Mouse (Mus musculus): Measurements from ENCODE around the gene Hnrnpl. TPM values are rescaled to one million over a fixed set of nuclear protein-coding genes. Genes with fewer than 3 reads are reported as not detected.

The Hnrnpl gene
- polyA plus RNA-seq, 1 experiment from 2014 or later, result 142 TPM

DNA sequence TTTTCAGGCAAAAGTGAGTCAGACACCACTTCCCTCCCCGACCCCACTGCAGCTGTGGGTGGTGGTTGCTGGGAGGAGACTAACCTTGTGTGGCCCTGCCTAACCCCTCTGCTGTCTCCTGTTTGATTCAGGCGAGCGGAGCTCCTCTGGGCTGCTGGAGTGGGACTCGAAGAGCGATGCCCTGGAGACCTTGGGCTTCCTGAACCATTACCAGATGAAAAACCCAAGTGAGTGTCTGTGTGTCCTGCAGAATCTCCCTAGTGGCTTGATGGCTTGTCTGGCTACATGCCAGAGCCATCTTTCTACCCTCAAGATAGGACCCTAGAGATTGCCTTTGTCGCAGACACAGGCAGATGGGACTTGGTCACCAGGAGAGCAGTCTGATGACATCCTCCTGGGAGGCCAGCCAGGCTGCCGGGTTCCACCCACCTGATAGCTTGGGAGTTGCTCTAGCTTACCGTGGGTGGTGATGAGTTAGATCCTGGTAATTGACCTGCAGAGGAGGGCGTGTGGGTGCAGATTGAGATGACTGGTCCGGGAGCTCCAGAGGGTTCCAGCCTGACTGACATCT is 13.0 kb downstream of the Hnrnpl start:
- no peaks in the 10 kb centered on the region for H3K27me3 ChIP-seq (replicated peaks; ENCODE audit: control insufficient read depth, insufficient read depth, low read length)
- no peak overlapping the region for H3K4me3 ChIP-seq (ENCODE audit: low read length)
- WGBS, result 67% methylated on average over 10 of the region's 10 CpGs
- no peak overlapping the region for H3K9ac ChIP-seq (ENCODE audit: low read depth, low read length)
- no peaks in the 10 kb centered on the region for H3K9me3 ChIP-seq (ENCODE audit: control insufficient read depth, low read length)
- H3K27ac ChIP-seq (ENCODE audit: low read length), result peak overlapping the region; percentile 10; the same call in 1 of the 2 replicates
- ATAC-seq, result no peak
- H3K4me2 ChIP-seq (ENCODE audit: low read depth, low read length), result no peak overlapping the region
- H3K4me1 ChIP-seq (ENCODE audit: control insufficient read depth, insufficient read depth, low read length), result peaks cover 66% of the 10 kb centered on the region
- H3K36me3 ChIP-seq (ENCODE audit: control insufficient read depth, insufficient read depth, low read length), result peaks cover 43% of the 10 kb centered on the region

DNA sequence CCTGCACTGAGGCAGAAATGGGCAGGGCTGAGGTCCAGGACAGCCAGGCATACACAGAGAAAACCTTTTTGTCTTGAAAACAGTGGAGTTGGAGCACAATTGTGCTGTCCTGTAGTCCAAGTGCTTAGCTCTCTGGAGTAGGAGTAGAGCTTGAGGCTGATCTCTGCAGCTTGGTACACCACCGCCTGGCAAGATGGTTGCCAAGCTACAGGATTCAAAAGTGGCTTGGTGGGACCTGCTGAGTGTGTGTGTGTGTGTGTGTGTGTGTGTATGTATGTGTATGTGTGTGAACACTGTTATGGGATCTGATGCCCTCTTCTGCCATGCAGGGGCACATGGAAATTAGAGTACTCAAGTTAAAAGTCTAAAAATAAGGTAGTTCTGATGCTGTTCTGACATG is 14.2 kb downstream of the Hnrnpl start:
- H3K9me3 ChIP-seq (ENCODE audit: control insufficient read depth, low read length), result no peaks in the 10 kb centered on the region
- ATAC-seq, result no peak
- no peak overlapping the region for H3K4me3 ChIP-seq (ENCODE audit: low read length)
- 81% methylated on average over 1 of the region's 1 CpGs for WGBS
- H3K4me1 ChIP-seq (ENCODE audit: control insufficient read depth, insufficient read depth, low read length), result peaks cover 59% of the 10 kb centered on the region
- no peak overlapping the region for H3K9ac ChIP-seq (ENCODE audit: low read depth, low read length)
- peaks cover 33% of the 10 kb centered on the region for H3K36me3 ChIP-seq (ENCODE audit: control insufficient read depth, insufficient read depth, low read length)
- no peak overlapping the region for H3K4me2 ChIP-seq (ENCODE audit: low read depth, low read length)
- H3K27ac ChIP-seq (ENCODE audit: low read length), result peak overlapping the region; percentile 20
- no peaks in the 10 kb centered on the region for H3K27me3 ChIP-seq (replicated peaks; ENCODE audit: control insufficient read depth, insufficient read depth, low read length)

DNA sequence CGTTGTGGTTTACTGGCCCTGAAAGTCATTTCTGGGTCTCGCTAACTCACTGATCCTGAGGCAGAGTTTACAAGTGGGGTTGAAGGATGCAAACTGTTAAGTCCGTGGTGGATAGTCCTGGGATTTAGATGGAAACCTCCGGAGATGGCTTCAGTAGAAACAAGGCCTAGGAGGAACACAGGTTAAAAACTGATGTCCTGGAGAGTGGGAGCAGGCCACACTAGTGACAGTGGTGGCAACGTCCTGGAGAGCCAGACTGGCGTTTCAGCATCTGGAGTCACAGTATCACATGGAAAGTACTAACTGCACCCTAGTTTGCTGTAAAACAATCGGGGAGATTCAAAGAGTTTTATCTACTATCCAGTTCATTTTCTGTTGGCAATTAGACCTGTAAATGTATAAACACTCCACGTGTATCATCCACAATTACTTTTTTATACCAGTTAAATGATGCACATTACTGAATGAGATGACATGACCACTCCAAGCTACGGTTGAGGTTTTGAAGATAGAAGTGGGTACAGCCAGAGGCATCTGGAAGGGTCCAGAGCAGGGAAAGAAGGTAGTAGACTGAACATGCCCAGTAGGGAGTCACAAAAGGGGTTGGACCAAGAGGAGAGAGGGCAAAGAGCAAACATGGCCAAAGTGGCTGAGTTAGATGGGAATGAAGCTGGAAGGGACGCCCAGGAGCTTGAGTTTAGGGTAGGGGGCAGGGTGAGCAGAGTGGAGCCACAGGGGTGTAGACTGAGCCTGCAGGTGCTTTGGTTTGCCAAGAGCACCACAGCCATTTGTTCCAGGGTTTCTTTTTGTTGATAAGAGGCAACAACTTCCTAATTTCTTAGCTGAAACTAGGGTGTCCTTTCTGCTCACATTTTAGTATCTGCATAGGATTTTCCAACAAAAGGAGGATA is 14.9 kb downstream of the Hnrnpl start:
- no peak overlapping the region for H3K4me3 ChIP-seq (ENCODE audit: low read length)
- peaks cover 29% of the 10 kb centered on the region for H3K36me3 ChIP-seq (ENCODE audit: control insufficient read depth, insufficient read depth, low read length)
- no peaks in the 10 kb centered on the region for H3K27me3 ChIP-seq (replicated peaks; ENCODE audit: control insufficient read depth, insufficient read depth, low read length)
- no peak overlapping the region; the same call in 1 of the 2 replicates for H3K9ac ChIP-seq (ENCODE audit: low read depth, low read length)
- H3K4me2 ChIP-seq (ENCODE audit: low read depth, low read length), result no peak overlapping the region
- H3K9me3 ChIP-seq (ENCODE audit: control insufficient read depth, low read length), result no peaks in the 10 kb centered on the region
- peaks cover 61% of the 10 kb centered on the region for H3K4me1 ChIP-seq (ENCODE audit: control insufficient read depth, insufficient read depth, low read length)
- no peak for ATAC-seq
- 45% methylated on average over 10 of the region's 10 CpGs for WGBS
- peak overlapping the region; percentile 96 for H3K27ac ChIP-seq (ENCODE audit: low read length)

DNA sequence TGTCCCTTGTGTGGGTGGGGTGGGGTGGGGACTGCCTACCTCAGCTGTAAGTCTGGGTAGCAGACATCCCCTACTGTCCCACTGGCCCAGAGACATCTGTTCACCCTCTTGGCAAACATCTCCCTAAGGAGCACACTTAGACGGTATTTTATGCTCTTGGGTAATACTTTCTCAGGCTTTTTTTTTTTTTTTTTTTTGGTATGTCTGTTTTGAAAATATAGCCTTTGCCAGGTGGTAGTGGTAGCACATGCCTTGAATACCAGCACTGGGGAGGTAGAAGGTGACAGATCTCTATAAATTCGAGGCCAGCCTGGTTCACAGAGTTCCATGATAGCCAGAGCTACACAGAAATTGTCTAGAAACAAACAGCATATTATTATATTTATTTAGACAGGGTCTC is 15.6 kb downstream of the Hnrnpl start:
- peak overlapping the region; percentile 96 for H3K27ac ChIP-seq (ENCODE audit: low read length)

DNA sequence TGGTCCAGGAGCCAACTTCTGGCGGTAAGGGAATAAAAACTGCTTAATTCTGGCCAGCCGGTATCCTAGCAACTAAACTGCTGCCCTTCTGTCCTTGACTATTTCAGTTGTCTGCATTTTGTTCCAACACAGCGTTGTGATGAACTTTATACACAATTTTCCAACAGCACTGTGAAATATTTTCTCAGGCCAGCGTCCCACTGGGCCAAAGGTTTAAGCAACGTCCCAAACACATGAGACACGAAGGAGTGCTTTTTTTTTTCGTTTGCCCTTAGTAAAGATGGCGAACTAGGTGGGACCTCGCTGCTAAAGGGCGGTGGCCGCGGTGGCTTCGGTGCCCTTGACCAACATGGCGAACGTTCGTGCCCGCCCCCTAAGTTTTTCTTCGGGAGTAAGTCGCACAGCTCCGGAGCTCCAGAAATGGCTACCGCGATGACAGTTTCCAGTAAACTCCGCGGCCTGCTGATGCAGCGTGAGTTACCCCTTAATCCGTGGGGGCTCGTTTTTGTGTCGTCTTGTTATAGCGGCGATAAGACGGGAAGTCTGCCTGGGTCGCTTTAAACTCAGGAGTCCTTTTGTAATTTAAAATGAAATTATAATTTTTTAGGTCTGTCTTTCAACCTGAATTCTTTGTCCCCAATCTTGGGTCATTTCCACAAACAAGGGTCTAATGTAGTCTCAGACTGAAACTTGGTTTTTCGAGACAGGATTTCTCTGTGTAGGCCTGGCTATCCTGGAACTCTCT is 16.8 kb downstream of the Hnrnpl start, which contains the start of gene Ech1:
Gene Ech1, plus strand, starts transcription at position 277 of the 745 bp plus-strand sequence.
- Histone ChIP-seq H3K36me3 (ENCODE audit: control insufficient read depth, insufficient read depth, low read length) (peaks cover 25% of the 10 kb centered on the region), H3K27ac (ENCODE audit: low read length) (peak within 1 kb of the TSS; percentile 96), H3K9ac (ENCODE audit: low read depth, low read length) (peak within 1 kb of the TSS; percentile 75), H3K27me3 (replicated peaks; ENCODE audit: control insufficient read depth, insufficient read depth, low read length) (no peaks in the 10 kb centered on the region), H3K4me3 (ENCODE audit: low read length) (peak within 1 kb of the TSS; percentile 57), H3K4me2 (ENCODE audit: low read depth, low read length) (peak within 1 kb of the TSS; percentile 73), H3K4me1 (ENCODE audit: control insufficient read depth, insufficient read depth, low read length) (peaks cover 49% of the 10 kb centered on the region), H3K9me3 (ENCODE audit: control insufficient read depth, low read length) (no peaks in the 10 kb centered on the region)
- 2% methylated on average over 33 of the region's 33 CpGs for WGBS
- peak; percentile 81 for ATAC-seq

More for the DNA sequence above, 15.6 kb downstream of the Hnrnpl start:
- H3K36me3 ChIP-seq (ENCODE audit: control insufficient read depth, insufficient read depth, low read length), result peaks cover 22% of the 10 kb centered on the region
- no peaks in the 10 kb centered on the region for H3K9me3 ChIP-seq (ENCODE audit: control insufficient read depth, low read length)
- WGBS, result 47% methylated on average over 2 of the region's 2 CpGs
- no peak overlapping the region for H3K9ac ChIP-seq (ENCODE audit: low read depth, low read length)
- H3K27me3 ChIP-seq (replicated peaks; ENCODE audit: control insufficient read depth, insufficient read depth, low read length), result no peaks in the 10 kb centered on the region
- no peak for ATAC-seq
- H3K4me1 ChIP-seq (ENCODE audit: control insufficient read depth, insufficient read depth, low read length), result peaks cover 55% of the 10 kb centered on the region
- H3K4me3 ChIP-seq (ENCODE audit: low read length), result no peak overlapping the region
- H3K4me2 ChIP-seq (ENCODE audit: low read depth, low read length), result no peak overlapping the region

DNA sequence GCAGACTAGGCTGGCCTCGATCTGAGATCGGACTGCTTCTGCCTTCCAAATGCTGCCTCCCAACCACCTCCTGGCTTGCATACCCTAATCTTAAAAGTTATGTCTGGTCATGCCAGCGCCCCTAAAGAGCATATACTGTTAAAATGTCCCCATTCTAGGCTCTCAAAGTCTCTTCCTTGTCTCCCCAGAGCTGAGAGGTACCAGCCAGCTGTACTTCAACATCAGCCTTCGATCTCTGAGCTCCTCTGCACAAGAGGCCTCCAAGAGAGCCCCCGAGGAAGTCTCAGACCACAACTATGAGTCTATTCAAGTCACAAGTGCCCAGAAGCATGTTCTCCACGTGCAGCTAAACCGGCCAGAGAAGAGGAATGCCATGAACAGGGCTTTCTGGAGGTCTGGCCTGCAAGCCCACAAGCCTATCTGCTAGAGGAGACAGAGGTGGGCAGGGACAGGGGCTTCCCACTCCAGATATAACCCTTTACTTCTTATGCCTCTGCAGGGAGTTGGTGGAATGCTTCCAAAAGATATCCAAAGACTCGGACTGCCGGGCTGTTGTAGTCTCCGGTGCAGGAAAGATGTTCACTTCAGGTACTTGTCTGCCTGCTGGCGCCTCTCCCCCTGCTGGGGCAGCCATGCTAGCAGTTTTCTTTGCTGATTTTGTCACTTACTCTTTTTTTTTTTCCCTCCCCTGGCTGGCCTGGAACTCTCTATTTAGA is 17.5 kb downstream of the Hnrnpl start:
- Histone ChIP-seq H3K4me3 (ENCODE audit: low read length) (peak overlapping the region; percentile 57), H3K9ac (ENCODE audit: low read depth, low read length) (peak overlapping the region; percentile 75), H3K36me3 (ENCODE audit: control insufficient read depth, insufficient read depth, low read length) (peaks cover 23% of the 10 kb centered on the region), H3K9me3 (ENCODE audit: control insufficient read depth, low read length) (no peaks in the 10 kb centered on the region), H3K27ac (ENCODE audit: low read length) (peak overlapping the region; percentile 92), H3K27me3 (replicated peaks; ENCODE audit: control insufficient read depth, insufficient read depth, low read length) (no peaks in the 10 kb centered on the region), H3K4me1 (ENCODE audit: control insufficient read depth, insufficient read depth, low read length) (peaks cover 47% of the 10 kb centered on the region), H3K4me2 (ENCODE audit: low read depth, low read length) (peak overlapping the region; percentile 73)
- no peak for ATAC-seq
- 50% methylated on average over 11 of the region's 11 CpGs for WGBS

DNA sequence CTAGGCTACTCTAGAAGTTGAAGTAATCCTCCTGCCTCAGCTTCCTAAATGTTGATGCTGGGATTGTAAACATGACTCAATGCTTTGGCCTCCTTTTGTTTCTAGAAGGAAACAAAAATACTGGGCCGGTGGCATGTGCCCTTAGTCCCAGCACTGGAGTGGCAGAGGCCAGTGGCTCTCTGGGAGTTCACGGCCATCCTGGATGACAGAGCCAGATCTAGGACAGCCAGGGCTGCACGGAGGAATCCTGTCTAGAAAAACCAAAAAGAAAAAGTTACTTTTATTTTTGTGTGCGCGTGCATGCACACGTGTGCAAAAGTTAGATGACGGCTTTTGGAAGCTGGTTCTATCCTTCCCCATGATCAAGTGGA is 18.0 kb downstream of the Hnrnpl start:
- Histone ChIP-seq H3K9ac (ENCODE audit: low read depth, low read length) (peak overlapping the region; percentile 75), H3K4me3 (ENCODE audit: low read length) (no peak overlapping the region; the same call in 1 of the 2 replicates), H3K4me1 (ENCODE audit: control insufficient read depth, insufficient read depth, low read length) (peaks cover 47% of the 10 kb centered on the region), H3K9me3 (ENCODE audit: control insufficient read depth, low read length) (no peaks in the 10 kb centered on the region), H3K27ac (ENCODE audit: low read length) (peak overlapping the region; percentile 92), H3K27me3 (replicated peaks; ENCODE audit: control insufficient read depth, insufficient read depth, low read length) (no peaks in the 10 kb centered on the region), H3K36me3 (ENCODE audit: control insufficient read depth, insufficient read depth, low read length) (peaks cover 19% of the 10 kb centered on the region), H3K4me2 (ENCODE audit: low read depth, low read length) (peak overlapping the region; percentile 73)
- ATAC-seq, result no peak
- 91% methylated on average over 7 of the region's 7 CpGs for WGBS

DNA sequence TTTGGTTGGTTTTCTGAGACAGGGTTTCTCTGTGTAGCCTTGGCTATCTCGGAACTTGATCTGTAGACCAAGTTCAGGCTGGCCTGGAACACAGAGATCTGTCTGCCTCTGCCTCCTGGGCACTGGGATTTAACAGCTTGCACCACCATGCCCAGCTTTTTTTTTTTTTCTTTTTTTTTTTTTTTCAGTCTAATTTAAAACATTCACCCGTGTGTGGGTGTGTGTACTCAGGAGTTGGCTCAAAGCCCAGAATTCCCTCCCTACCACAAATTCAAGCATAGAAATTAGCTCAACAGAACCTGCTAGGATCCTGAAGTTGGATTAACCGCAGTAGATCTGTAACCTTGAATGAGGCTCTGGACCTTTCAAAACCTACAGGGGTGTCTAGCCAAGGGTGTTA is 19.0 kb downstream of the Hnrnpl start:
- peaks cover 42% of the 10 kb centered on the region for H3K4me1 ChIP-seq (ENCODE audit: control insufficient read depth, insufficient read depth, low read length)
- no peak for ATAC-seq
- H3K9ac ChIP-seq (ENCODE audit: low read depth, low read length), result no peak overlapping the region
- no peak overlapping the region for H3K4me3 ChIP-seq (ENCODE audit: low read length)
- 44% methylated on average over 3 of the region's 3 CpGs for WGBS
- H3K27me3 ChIP-seq (replicated peaks; ENCODE audit: control insufficient read depth, insufficient read depth, low read length), result no peaks in the 10 kb centered on the region
- 0 out of 2 replicates have a peak overlapping the region, but pooled peaks have one; percentile 6 for H3K27ac ChIP-seq (ENCODE audit: low read length)
- H3K4me2 ChIP-seq (ENCODE audit: low read depth, low read length), result no peak overlapping the region
- H3K36me3 ChIP-seq (ENCODE audit: control insufficient read depth, insufficient read depth, low read length), result peaks cover 15% of the 10 kb centered on the region
- H3K9me3 ChIP-seq (ENCODE audit: control insufficient read depth, low read length), result no peaks in the 10 kb centered on the region

Measured in intestine, embryonic 16.5 days (tissue).